Mouse (Mus musculus): ENCODE results near the gene Hist1h1c.
A peak's percentile ranks its signal among the peaks of the same experiment; 100 is the strongest.
"Not testable (repeated sequence)": the region's sequence is repeated elsewhere in the genome, so short reads cannot be mapped to it uniquely, and the experiment has no call there.

Gene Hist1h1c

GRCm38 (mm10) chr13:23738677-23739068 lies at the start of gene Hist1h1c:
Gene Hist1h1c (plus strand): TSS chr13:23738808.
- DNase-seq (ENCODE audit: low read depth in 2 of 2, low spot score in 2 of 2): peak; percentile 90 to 91

GRCm38 (mm10) chr13:23688956-23689355 lies 49.7 kb upstream of the Hist1h1c start:
- no peak for DNase-seq (ENCODE audit: low read depth in 2 of 2, low spot score in 2 of 2)

DNA sequence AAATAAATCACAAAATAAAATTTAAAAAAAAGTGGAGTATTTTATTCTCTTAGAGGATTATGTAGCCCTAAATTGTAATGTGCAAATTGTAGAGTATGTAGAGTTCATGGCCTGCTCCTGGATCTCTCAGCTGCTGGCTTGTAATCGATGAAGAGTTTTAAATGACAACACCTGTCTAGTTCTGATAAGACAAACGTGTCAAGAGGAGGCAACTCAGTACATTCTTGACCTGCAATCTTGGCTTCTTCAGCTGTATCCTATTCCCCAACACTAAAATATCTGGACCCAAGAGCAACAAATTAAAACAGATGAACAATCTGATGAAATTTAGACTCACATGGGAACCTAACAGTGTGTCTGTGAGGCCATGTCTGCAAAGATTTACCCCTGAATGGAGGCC lies 49.1 kb upstream of the Hist1h1c start:
- no peak for DNase-seq (ENCODE audit: low read depth in 2 of 2, low spot score in 2 of 2)

DNA sequence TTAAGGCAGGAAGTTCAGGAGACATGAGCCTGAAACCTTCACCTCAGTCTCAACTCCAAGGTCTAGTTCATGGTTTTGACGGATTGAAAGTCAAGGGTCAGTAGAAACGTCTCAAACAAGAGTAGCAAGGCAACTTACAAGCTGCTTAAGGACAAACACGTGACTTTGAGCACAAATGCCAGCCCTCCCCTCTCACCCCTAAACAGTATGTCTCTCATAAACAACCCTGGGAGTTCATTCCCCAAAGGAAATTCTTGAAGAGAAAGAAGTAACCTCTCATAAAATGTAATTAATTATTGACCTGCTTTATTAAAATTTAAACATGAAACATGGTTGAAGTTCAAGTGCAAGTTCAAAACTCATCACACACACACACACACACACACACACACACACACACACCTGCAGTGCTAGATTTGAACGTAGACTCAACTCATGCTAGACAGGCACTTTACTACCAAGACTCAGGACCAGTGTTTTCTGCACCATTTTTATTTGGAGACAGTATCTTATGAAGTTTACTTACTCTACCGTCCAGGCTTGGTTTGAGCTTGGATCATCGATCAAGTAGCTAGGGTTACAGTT lies 44.7 kb upstream of the Hist1h1c start:
- DNase-seq (ENCODE audit: low read depth in 2 of 2, low spot score in 2 of 2): no peak

DNA sequence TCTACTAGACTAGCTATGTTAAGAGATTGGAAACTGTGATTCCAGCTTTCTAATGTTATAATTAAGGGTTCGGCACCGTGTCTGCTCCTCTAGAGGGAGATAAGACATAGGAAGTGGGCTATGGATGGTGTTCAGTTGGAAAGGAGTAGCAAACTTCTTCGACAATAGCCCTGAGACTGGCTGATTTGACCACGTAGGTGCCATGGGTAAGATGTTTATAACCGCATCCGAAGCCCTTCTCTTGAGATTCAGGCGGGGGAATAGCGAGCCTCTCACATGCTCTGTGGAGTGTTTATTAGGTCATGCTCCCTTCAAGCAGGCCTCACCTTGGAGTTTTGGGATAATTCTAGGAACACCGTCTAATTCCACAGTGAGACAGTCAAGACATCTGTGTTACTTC lies 43.7 kb upstream of the Hist1h1c start:
- DNase-seq (ENCODE audit: low read depth in 2 of 2, low spot score in 2 of 2): no peak

DNA sequence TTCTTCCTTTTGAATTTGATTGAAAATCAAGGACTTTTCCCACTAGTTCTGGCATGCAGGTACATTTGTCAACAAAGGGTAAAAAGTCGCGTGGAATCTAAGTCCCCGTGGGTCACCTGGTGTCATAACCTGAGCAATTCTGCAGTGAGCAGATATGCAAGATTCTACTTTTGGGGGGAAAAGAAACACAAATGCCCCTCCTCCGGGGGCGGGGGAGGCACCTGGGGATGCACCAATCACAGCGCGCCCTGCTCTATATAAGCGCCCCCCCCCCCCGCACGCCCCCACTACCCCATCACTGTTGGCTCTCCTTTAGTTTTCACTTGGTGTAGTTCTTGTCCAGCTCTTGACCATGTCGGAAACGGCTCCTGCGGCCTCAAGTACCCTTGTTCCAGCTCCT lies 43.1 kb upstream of the Hist1h1c start, which contains the start of gene Hist1h1t:
Hist1h1t (plus strand) TSS at position 301 of the 400 bp plus-strand sequence.
- DNase-seq (ENCODE audit: low read depth in 2 of 2, low spot score in 2 of 2): no peak

GRCm38 (mm10) chr13:23696061-23696474 lies 42.5 kb upstream of the Hist1h1c start:
- DNase-seq (ENCODE audit: low read depth in 2 of 2, low spot score in 2 of 2): no peak

DNA sequence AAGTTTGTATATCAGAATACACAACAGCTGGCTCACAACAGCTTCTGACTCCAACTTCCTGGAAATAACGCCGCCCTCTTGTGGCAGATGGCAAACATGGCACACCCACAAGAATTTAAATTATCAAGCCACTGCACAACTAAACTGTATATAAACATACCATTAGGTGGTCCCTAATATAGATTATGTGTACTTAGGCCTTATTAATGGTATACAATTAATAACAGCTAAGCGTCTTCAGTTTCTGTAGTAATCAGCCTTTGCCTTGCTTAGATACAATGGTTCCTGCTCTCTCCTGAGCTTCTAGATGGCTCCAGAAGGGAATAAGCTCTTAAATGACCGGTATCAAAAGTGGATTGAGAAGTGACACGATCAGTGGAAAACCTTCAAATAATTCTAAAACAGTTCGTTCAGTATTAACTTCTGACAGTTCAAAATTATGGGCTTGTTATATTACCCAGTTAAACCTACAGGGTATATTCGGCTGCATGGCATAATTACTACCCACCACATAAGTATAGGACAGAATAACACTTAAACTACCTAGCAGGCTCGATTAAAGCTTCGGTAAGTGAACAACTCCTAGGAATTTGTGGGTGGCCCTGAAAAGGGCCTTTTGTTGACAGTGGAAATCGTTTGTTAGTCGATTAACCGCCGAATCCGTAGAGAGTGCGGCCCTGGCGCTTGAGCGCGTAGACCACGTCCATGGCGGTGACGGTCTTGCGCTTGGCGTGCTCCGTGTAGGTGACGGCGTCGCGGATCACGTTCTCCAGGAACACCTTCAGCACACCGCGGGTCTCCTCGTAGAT lies 40.9 kb upstream of the Hist1h1c start:
- DNase-seq (ENCODE audit: low read depth in 2 of 2, low spot score in 2 of 2): peak; percentile 45 to 69

DNA sequence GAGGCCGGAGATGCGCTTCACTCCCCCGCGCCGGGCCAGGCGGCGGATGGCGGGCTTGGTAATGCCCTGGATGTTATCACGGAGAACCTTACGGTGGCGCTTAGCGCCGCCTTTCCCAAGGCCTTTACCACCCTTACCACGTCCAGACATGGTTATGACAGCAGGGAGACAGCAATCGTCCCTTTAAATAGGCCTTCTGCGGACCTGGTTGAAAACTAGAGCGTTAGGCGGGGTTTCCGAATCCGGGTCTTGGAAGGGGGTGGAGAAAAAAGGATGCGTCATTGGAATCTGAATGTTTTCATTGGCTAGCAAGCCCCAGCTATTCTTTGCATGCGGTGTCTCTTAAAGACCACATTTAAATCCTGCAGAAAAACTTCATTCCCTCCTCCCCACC lies 40.3 kb upstream of the Hist1h1c start, which contains the start of gene Hist1h4c:
Hist1h4c (minus strand) TSS at position 155 of the 394 bp plus-strand sequence.
- DNase-seq (ENCODE audit: low read depth in 2 of 2, low spot score in 2 of 2): peak; percentile 98

- DNase-seq (ENCODE audit: low read depth in 2 of 2, low spot score in 2 of 2): no peak
Observed at GRCm38 (mm10) chr13:23698996-23699395, 39.6 kb upstream of the Hist1h1c start.

DNA sequence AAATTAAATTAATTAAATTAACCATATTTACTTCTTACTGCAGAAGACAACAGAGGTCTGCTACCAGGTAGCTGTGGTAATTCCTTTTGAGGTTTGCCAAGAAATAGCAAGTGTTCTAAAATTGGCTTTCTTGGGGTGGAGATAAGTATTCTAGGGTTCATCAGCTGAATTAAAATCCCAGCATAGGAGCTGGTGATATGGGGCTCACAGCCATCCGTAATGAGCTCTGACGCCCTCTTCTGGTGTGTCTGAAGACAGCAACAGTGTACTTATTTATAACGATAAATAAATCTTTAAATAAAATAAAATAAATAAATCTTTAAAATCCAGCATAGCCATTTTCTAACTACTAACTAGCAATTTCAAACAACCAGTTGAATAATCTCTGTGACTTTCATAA lies 38.8 kb upstream of the Hist1h1c start:
- no peak for DNase-seq (ENCODE audit: low read depth in 2 of 2, low spot score in 2 of 2)

- DNase-seq (ENCODE audit: low read depth in 2 of 2, low spot score in 2 of 2): peak; percentile 68 to 78
Observed at GRCm38 (mm10) chr13:23700786-23701520, 37.7 kb upstream of the Hist1h1c start.

GRCm38 (mm10) chr13:23702220-23702619 lies 36.4 kb upstream of the Hist1h1c start:
- DNase-seq (ENCODE audit: low read depth in 2 of 2, low spot score in 2 of 2): no peak

- not testable (repeated sequence) for DNase-seq (ENCODE audit: low read depth in 2 of 2, low spot score in 2 of 2)
Observed at GRCm38 (mm10) chr13:23702801-23703200, 35.8 kb upstream of the Hist1h1c start.

DNA sequence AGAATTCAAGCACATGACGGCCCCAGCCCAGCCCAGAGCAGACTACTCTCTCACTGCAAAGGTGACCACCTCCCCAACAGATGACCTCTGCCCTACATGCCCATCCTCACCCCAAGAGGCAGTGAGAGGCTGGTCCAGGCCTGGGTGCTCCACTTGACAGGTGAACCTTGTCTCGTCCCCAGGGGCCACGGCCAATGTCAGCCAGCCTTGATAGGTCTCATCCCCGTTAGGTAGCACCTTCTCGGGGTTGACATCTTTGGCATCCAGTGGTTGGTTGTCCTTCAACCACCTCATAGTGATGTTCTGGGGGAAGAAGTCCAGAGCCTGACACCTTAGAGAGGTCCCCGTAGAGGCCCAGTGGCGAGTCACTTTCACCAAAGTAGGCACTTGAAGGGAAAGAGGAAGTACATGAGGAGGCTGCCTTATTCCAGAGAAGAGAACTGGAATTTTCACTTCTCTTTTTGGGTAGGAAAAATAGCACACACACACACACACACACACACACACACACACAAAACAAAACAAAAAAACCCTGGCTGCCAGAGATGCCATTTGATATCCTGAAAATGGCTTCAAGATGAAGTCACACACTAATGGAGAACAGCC lies 32.8 kb upstream of the Hist1h1c start:
- no peak for DNase-seq (ENCODE audit: low read depth in 2 of 2, low spot score in 2 of 2)

DNA sequence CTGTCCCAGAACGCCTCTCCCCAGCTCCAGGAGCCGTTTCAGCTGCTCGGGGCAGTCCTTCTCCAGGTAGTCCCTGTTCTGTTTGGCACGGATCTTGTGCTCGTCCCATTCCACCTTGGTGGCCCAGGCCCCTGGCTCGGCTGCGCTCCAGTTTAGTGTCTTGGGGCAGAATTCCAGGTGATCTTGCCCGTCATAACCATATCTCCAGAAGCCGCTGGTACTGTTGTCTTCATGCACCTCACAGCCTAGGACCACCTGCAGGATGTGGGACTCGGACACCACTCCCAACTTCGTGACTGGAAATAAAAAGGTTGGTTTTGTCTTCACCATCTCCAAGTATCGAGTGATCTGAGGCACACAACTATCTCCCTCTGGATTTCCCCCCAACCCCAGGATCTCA lies 31.8 kb upstream of the Hist1h1c start:
- DNase-seq (ENCODE audit: low read depth in 2 of 2, low spot score in 2 of 2): no peak

- DNase-seq (ENCODE audit: low read depth in 2 of 2, low spot score in 2 of 2): no peak
Observed at GRCm38 (mm10) chr13:23708041-23708440, 30.6 kb upstream of the Hist1h1c start.

GRCm38 (mm10) chr13:23708654-23709053 lies 30.0 kb upstream of the Hist1h1c start:
- DNase-seq (ENCODE audit: low read depth in 2 of 2, low spot score in 2 of 2): no peak

DNA sequence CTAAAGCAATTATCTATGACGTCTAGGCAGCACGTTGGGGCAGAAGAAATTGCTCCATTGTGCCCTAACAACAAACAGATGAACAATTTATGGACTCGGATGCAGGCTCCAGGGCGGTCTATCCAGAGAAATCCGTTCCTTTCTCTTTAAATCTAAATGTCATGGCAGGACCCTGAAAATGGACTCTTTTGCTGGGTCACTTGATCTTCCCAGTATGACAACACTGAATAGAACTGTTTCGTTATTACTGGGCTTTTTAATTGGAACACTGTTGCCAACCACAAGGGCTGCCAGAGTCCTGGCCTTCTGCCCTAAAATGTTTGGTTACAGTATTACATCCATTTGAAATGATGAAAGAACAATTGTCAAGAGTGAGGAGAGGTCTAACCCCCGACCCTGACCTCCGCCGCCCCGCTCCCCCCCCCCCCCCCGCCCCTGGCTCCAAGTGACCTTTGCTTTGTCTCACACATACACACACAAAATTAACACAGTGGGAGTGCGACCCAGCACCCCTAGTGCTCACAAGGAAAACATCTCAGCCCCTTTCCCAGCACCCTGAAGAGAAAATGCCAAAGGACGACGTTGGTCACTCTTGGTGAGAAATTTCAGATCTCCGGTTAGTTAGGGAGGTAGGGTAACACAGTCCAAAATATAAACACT lies 28.8 kb upstream of the Hist1h1c start:
- no peak for DNase-seq (ENCODE audit: low read depth in 2 of 2, low spot score in 2 of 2)

GRCm38 (mm10) chr13:23710374-23711089 lies 28.1 kb upstream of the Hist1h1c start, which contains the start of gene Hfe:
Gene Hfe (minus strand): TSS chr13:23710854.
- peak; percentile 42 to 54 for DNase-seq (ENCODE audit: low read depth in 2 of 2, low spot score in 2 of 2)

Measured in CD8-positive naive resting alpha-beta T cell, adult 2 months (primary cell).